Mouse (Mus musculus): Measurements from ENCODE around the gene Ptpre.
"Not testable (repeated sequence)": the region's sequence is repeated elsewhere in the genome, so short reads cannot be mapped to it uniquely, and the experiment has no call there.

Ptpre gene

DNA sequence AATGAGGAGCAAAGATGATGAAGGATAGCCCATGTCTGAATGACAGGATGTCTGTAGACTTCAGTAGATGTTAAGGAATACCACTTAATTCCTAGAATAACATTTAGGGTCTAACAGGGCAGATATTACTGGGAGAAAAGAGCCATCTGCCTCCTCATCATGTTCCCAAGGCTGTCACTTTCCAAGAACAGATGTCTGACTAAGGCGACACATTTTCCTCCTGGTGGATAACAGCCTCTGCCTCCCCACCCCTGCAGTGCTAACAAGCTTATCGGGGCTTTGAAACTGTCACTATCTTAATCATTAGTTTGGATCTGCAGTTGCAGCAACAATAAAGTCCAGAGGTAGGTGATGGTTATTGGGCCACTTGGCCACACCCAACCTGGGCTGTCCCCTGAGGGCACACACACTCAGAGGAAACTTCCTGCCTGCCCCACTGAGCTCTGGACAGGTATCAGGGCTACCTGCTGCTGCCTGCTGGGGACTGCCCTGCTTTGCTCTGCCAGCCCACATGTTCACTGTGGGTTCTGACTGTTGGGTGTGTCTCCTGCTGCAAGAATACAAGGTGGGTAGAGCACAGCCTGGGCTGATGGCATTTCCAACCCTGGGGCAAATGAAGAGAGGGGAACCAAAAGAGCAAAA lies 2.6 kb upstream of the Ptpre start:
- DNase-seq (ENCODE audit: low spot score in 2 of 2) = no peak

DNA sequence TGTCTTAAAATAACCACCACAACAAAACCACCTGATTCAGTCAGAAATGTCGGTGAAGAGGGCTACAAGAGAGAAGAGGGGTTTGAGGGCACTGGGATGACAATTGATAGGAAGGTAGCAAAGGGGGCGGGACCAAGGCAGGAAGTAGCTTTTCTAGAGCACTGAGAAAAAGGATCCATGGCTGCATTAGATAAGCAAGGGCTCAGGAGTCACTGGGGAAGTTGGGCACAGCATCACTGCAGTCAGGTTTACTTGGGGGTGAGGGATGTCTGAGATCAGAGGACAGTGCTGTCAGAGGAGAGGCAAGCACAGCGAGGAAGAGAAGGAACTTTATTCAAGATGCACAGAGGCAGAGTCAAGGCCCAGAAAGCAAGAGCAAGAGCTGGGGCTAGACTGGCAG lies 1.4 kb upstream of the Ptpre start:
- no peak for DNase-seq (ENCODE audit: low spot score in 2 of 2)

DNA sequence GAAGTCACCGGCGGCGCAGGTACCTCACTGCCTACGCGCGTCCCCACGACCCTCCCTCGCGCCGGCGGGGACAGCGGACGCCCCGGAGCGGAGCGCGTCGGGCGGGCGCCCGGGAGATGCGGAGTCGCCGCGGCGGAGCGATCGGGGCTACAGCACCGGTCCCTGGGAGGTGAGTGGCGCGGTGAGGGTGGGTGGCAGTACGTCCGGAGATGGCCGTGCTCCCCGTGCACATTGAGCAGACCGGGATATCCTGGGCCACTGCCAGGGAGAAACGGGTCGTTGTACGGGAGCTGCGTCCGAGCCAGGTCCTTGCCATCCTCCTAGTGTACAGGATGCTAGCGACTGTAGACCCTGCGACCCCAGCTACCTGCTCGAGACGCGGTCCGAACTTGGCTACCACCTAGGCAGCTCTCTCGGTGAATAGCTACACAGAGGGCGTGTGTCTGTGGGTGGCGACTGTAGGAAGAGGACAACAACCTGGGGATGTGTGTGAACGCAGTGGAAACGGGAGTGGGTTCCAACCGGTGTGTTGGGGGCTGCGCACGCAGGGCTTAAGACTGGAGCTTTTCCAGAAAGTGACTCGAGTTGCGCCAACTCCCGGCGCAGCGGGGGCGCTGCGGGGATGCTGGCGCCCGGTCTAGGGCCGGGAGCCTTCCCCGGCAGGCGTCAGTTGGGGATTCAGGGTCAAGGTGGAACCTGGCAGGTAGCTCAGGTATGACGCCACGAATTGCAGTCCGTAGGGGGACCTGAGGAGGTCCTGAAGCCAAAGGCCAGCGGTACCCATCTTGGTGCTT lies 864 bp downstream of the Ptpre start:
- peak; percentile 31 to 44 for DNase-seq (ENCODE audit: low spot score in 2 of 2)

DNA sequence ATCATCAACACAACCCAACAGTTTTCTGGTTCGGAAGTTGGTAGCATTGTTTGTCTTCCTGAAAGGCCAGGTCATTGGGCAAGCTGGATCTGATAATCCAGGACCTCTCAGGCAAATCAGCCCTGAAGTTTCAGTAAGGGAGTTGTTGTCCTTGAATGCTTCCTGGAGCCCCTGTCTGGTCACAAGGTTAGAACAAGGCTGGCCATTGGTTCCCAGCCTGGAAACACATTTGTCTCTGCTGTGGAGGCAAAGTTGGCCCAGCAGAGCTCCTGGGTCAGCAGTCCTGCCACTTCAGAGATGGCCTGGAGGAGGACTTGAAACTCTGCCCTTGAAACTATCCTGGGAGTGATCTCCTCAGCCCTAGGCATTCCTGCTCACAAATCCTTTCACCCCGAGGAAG lies 2.1 kb downstream of the Ptpre start:
- no peak for DNase-seq (ENCODE audit: low spot score in 2 of 2)

- DNase-seq (ENCODE audit: low spot score in 2 of 2) = no peak
These were observed 5.0 kb downstream of the Ptpre start for GRCm38 (mm10) chr7:135542235-135542634.

GRCm38 (mm10) chr7:135543033-135543432 lies 5.8 kb downstream of the Ptpre start:
- no peak for DNase-seq (ENCODE audit: low spot score in 2 of 2)

GRCm38 (mm10) chr7:135544321-135544720 lies 7.0 kb downstream of the Ptpre start:
- DNase-seq (ENCODE audit: low spot score in 2 of 2) = no peak

GRCm38 (mm10) chr7:135545957-135546356 lies 8.7 kb downstream of the Ptpre start:
- DNase-seq (ENCODE audit: low spot score in 2 of 2) = no peak

- DNase-seq (ENCODE audit: low spot score in 2 of 2) = no peak
These were observed 9.2 kb downstream of the Ptpre start for GRCm38 (mm10) chr7:135546530-135546929.

DNA sequence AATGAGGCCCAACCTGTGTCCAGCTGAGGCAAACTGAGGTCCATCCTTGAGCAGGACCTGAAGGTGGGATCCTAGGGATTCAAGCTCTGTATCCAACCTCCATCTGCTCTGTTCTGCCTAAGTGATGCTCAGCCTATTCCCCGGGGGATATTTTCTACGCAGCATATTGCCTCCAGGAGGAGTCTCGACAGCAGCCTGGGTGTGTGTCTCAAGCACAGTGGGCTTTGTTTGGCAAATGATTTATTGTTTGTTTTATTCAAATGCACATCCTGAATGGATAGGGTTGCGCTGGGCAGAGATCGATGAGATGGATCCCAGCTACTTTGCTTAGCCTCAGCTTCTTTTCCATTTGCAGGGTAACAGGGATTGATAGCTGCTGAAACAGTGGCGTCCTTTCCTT lies 11.2 kb downstream of the Ptpre start:
- DNase-seq (ENCODE audit: low spot score in 2 of 2) = no peak

DNA sequence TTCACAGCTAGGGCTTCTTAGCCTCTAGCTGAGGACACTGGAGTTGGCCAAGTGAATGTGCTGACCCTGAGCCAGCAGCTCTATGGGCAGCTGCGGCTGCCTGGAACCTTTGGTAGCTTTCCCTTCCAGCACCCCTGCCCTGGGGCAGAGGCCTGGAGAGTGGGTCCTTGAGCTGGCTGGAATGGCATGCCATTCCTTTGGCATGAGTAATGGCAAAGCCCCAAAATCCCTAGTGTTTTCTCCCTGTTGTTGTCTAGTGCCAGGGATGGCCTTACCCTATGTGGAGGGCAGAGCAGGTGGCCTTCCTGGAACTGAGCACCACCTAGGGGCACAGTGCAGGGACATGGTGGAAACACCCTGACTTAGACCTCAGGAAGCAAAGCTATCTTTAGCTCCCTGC lies 14.3 kb downstream of the Ptpre start:
- no peak for DNase-seq (ENCODE audit: low spot score in 2 of 2)

DNA sequence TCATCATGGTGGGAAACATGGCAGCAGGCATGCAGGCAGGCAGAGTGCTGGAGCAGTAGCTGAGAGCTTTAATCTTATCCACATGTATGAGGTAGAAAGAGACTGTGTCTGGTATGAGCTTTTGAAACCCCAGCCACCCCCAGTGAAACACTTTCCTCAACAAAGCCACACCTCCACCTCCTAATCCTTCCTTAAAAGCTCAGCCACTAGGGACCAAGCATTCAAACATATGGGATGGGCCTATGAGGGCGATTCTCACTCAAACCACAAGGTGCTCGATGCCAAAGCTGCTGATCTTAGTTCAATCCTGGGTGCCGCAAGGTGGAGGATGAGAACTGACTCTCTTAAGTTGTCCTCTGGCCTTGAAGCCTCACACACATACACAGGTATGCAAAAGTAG lies 16.3 kb downstream of the Ptpre start:
- no peak for DNase-seq (ENCODE audit: low spot score in 2 of 2)

- no peak for DNase-seq (ENCODE audit: low spot score in 2 of 2)
These were observed 19.6 kb downstream of the Ptpre start for GRCm38 (mm10) chr7:135556663-135557402.

GRCm38 (mm10) chr7:135560280-135560679 lies 23.0 kb downstream of the Ptpre start:
- no peak for DNase-seq (ENCODE audit: low spot score in 2 of 2)

DNA sequence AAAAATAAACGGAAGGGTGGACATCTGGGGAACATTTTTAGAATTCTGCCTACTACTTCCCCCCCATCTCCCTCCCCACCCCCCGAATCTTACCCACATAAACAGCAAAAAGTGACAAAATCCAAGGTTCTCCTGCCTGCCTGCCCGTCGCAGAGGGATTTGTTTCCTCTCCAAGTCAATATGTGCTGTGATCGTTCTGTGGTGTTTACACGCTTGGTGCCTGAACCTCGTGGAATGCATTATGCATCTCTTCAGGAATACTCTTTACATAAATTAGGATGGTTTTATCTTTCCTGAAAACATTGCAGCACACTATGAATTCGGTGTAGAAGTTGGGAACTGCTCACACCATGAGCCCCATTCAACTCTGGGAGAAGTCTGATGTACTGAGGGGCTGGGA lies 26.7 kb downstream of the Ptpre start:
- no peak for DNase-seq (ENCODE audit: low spot score in 2 of 2)

GRCm38 (mm10) chr7:135566013-135566412 lies 28.7 kb downstream of the Ptpre start:
- DNase-seq (ENCODE audit: low spot score in 2 of 2) = no peak

GRCm38 (mm10) chr7:135567582-135567981 lies 30.3 kb downstream of the Ptpre start:
- no peak for DNase-seq (ENCODE audit: low spot score in 2 of 2)

- no peak for DNase-seq (ENCODE audit: low spot score in 2 of 2)
These were observed 31.3 kb downstream of the Ptpre start for GRCm38 (mm10) chr7:135568550-135568949.

- DNase-seq (ENCODE audit: low spot score in 2 of 2) = no peak
These were observed 34.1 kb downstream of the Ptpre start for GRCm38 (mm10) chr7:135571392-135571791.

DNA sequence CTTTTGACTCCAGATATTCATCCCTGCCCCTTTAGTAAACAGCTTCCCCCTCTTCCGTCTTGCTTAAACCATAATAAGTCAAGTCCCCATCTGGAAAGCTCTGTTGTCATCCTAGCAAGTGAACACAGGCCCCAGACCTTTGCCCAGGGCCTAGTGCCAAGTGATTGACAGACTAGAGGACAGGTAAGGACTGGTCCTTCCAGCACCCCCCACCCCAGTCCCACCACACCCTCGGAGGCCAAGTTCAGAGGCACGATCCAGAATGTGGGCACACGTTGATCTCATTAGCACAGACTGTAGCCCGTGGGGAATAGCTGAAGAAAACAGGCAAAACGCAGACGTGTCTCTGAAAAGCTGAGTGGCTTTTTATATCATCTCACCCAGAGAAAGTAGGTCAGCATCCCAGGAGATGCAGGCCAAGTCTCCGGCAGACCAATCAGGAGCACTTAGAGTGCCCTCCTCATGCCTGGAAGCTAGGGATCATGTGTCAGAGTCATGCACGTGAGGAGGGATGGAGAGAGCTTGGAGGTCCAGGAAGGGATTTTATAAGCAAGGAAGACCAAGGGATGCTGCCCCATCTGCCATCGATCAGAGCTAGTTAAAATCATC lies 34.8 kb downstream of the Ptpre start:
- no peak for DNase-seq (ENCODE audit: low spot score in 2 of 2)

- not testable (repeated sequence) for DNase-seq (ENCODE audit: low spot score in 2 of 2)
These were observed 38.2 kb downstream of the Ptpre start for GRCm38 (mm10) chr7:135575319-135576069.

- no peak for DNase-seq (ENCODE audit: low spot score in 2 of 2)
These were observed 39.0 kb downstream of the Ptpre start for GRCm38 (mm10) chr7:135576329-135576728.
